In genomic region chr5:140388588-140389576, GRCm38 (mm10) we compare ENCODE assay signal across 8 mouse cellular contexts. TPM values are rescaled to one million over a fixed set of nuclear protein-coding genes. Genes with fewer than 3 reads are reported as not detected.
DNase-seq lines count a peak whose midpoint lies in the region; ATAC-seq lines count a peak whose summit lies in the region.

TSS of gene Snx8 (minus strand) at chr5:140389262.

- peak within 1 kb of the TSS; percentile 72 for H3K9ac ChIP-seq in forebrain, embryonic 14.5 days (ENCODE audit: low read length)
- H3K9ac ChIP-seq in neural tube, embryonic 15.5 days (replicated peaks), result peak within 1 kb of the TSS; percentile 78

- ATAC-seq in forebrain, embryonic 14.5 days, result peak; percentile 93
- peak; percentile 91 for ATAC-seq in neural tube, embryonic 15.5 days (ENCODE audit: low FRiP score)

- DNase-seq in ES-CJ7 (ENCODE audit: low read depth, low spot score), result peak; percentile 96
- DNase-seq in cerebellum, adult 11 months, result peak; percentile 91
- DNase-seq in forebrain, embryonic 14.5 days (ENCODE audit: low spot score), result peak; percentile 91
- DNase-seq in heart, postnatal 14 days, result peak; percentile 98
- peak; percentile 94 for DNase-seq in layer of hippocampus, adult 11-12 months (ENCODE audit: low spot score)
- DNase-seq in lung, adult 18-20 months, result peak; percentile 97
- DNase-seq in testis, postnatal 14 days (ENCODE audit: low spot score), result peak; percentile 95

- peak within 1 kb of the TSS; percentile 96 for H3K4me2 ChIP-seq in forebrain, embryonic 14.5 days (ENCODE audit: low read length)
- peak within 1 kb of the TSS; percentile 94 for H3K4me2 ChIP-seq in neural tube, embryonic 15.5 days

- no peaks in the 10 kb centered on the region for H3K36me3 ChIP-seq in forebrain, embryonic 14.5 days (ENCODE audit: control insufficient read depth, insufficient read depth, low read length)
- no peaks in the 10 kb centered on the region for H3K36me3 ChIP-seq in neural tube, embryonic 15.5 days

- no peaks in the 10 kb centered on the region for H3K27me3 ChIP-seq in forebrain, embryonic 14.5 days (replicated peaks; ENCODE audit: control insufficient read depth, insufficient read depth, low read length)
- H3K27me3 ChIP-seq in neural tube, embryonic 15.5 days (replicated peaks), result no peaks in the 10 kb centered on the region

- H3K27ac ChIP-seq in forebrain, embryonic 14.5 days (ENCODE audit: low read depth, low read length), result no peak within 1 kb of the TSS
- H3K27ac ChIP-seq in neural tube, embryonic 15.5 days (replicated peaks), result peak within 1 kb of the TSS; percentile 70

- intact Hi-C loops in heart, postnatal 14 days (cut with DNase I), result no loop called here

- H3K9me3 ChIP-seq in forebrain, embryonic 14.5 days (replicated peaks; ENCODE audit: control insufficient read depth, low read length), result no peaks in the 10 kb centered on the region
- no peaks in the 10 kb centered on the region for H3K9me3 ChIP-seq in neural tube, embryonic 15.5 days (replicated peaks)

- under 1% methylated on average over 59 of the region's 63 CpGs for WGBS in forebrain, embryonic 14.5 days
- WGBS in neural tube, embryonic 15.5 days, result 1% methylated on average over 61 of the region's 63 CpGs

- H3K4me1 ChIP-seq in forebrain, embryonic 14.5 days (ENCODE audit: control insufficient read depth, insufficient read depth, low read length), result peaks cover 10% of the 10 kb centered on the region
- peaks cover 27% of the 10 kb centered on the region for H3K4me1 ChIP-seq in neural tube, embryonic 15.5 days

- peak within 1 kb of the TSS; percentile 62 for H3K4me3 ChIP-seq in forebrain, embryonic 14.5 days (ENCODE audit: low read depth, low read length)
- peak within 1 kb of the TSS; percentile 76 for H3K4me3 ChIP-seq in neural tube, embryonic 15.5 days (replicated peaks)

RNA-seq across cellular contexts. Expression of gene Snx8, which starts in this region (rescaled TPM):
- 7.9 and 9.4 TPM in 2 replicates for polyA plus RNA-seq in forebrain, embryonic 14.5 days (2014; fragmentation: Nextera tagmentation; extraction: Ambion mirVana)
- total RNA-seq in heart, postnatal 14 days (2021), result 10 to 100 TPM; 14.6 to 16.2 TPM
- 30.0 and 36.7 TPM in 2 replicates for polyA plus RNA-seq in neural tube, embryonic 15.5 days (2015; fragmentation: Nextera tagmentation; extraction: Ambion mirVana)
